Mouse (Mus musculus) bone marrow macrophage, adult 2 months (primary cell): ENCODE results near the gene Gm9887. TPM values are rescaled to one million over a fixed set of nuclear protein-coding genes. Genes with fewer than 3 reads are reported as not detected.
"Not testable (repeated sequence)": the region's sequence is repeated elsewhere in the genome, so short reads cannot be mapped to it uniquely, and the experiment has no call there.

Experiments
- H3K27ac ChIP-seq: 2 replicates; pipeline ENCODE4 v1.5.1; 2012; ENCODE audit warnings: low read depth, low read length; ENCODE audit not compliant: insufficient read depth
- H3K4me1 ChIP-seq: 2 replicates; pipeline ENCODE4 v1.6.1; 2012; ENCODE audit warnings: low read length; ENCODE audit not compliant: control insufficient read depth, insufficient read depth
- H3K4me3 ChIP-seq: 2 replicates; pipeline ENCODE4 v1.5.1; 2012; ENCODE audit warnings: mild to moderate bottlenecking, low read length, moderate library complexity; ENCODE audit not compliant: insufficient read depth
- CTCF ChIP-seq: IDR thresholded peaks from 2 replicates; pipeline ENCODE4 v1.5.1; 2012; ENCODE audit warnings: low read depth, mild to moderate bottlenecking, low read length, moderate library complexity
- POLR2A ChIP-seq: IDR thresholded peaks from 2 replicates; pipeline ENCODE4 v1.6.1; 2012; ENCODE audit warnings: mild to moderate bottlenecking, low read depth, low read length, borderline replicate concordance
- polyA plus RNA-seq: library from polyadenylated mRNA; stranded (reverse); fragments of >200 nt; gene quantifications from 2 replicates; pipeline ENCODE4 v1.2.4, GENCODE M21; 2012; ENCODE audit not compliant: missing spikeins, insufficient read depth, insufficient read length

Gm9887 gene
- polyA plus RNA-seq, 1 experiment: not detected

GRCm38 (mm10) chr12:69388321-69388869 lies 16.1 kb upstream of the Gm9887 start:
- H3K4me1 ChIP-seq: peaks cover 16% of the 10 kb centered on the region
- no peak overlapping the region for H3K27ac ChIP-seq
- TF ChIP-seq CTCF (no peak), POLR2A (no peak)
- H3K4me3 ChIP-seq: no peak overlapping the region

GRCm38 (mm10) chr12:69386281-69386732 lies 14.0 kb upstream of the Gm9887 start:
- H3K4me3 ChIP-seq, H3K27ac ChIP-seq: not testable (repeated sequence)

GRCm38 (mm10) chr12:69385542-69386280 lies 13.5 kb upstream of the Gm9887 start:
- Histone ChIP-seq H3K4me1 (peaks cover 16% of the 10 kb centered on the region), H3K27ac (no peak overlapping the region), H3K4me3 (no peak overlapping the region)
- no peak for TF ChIP-seq CTCF
- TF ChIP-seq POLR2A: no peak

More at GRCm38 (mm10) chr12:69386281-69386732, 14.0 kb upstream of the Gm9887 start:
- peaks cover 16% of the 10 kb centered on the region for H3K4me1 ChIP-seq

- TF ChIP-seq CTCF: no peak
- no peak for TF ChIP-seq POLR2A
- Histone ChIP-seq H3K27ac (no peak overlapping the region), H3K4me3 (no peak overlapping the region), H3K4me1 (peaks cover 16% of the 10 kb centered on the region)
Observed at GRCm38 (mm10) chr12:69384606-69385005, 12.3 kb upstream of the Gm9887 start.

GRCm38 (mm10) chr12:69382880-69383279 lies 10.6 kb upstream of the Gm9887 start:
- Histone ChIP-seq H3K4me1 (peaks cover 22% of the 10 kb centered on the region), H3K27ac (no peak overlapping the region), H3K4me3 (no peak overlapping the region)
- TF ChIP-seq POLR2A (no peak), CTCF (no peak)

GRCm38 (mm10) chr12:69378558-69379454 lies 6.5 kb upstream of the Gm9887 start:
- no peak overlapping the region for H3K4me3 ChIP-seq
- peaks cover 15% of the 10 kb centered on the region for H3K4me1 ChIP-seq
- no peak overlapping the region for H3K27ac ChIP-seq
- TF ChIP-seq CTCF (no peak), POLR2A (no peak)

- H3K27ac ChIP-seq, H3K4me3 ChIP-seq: not testable (repeated sequence)
- peaks cover 15% of the 10 kb centered on the region for H3K4me1 ChIP-seq
Observed at GRCm38 (mm10) chr12:69377636-69378035, 5.4 kb upstream of the Gm9887 start.

GRCm38 (mm10) chr12:69377188-69377587 lies 4.9 kb upstream of the Gm9887 start:
- Histone ChIP-seq H3K27ac (no peak overlapping the region), H3K4me1 (peaks cover 15% of the 10 kb centered on the region), H3K4me3 (no peak overlapping the region)
- TF ChIP-seq CTCF (no peak), POLR2A (no peak)

GRCm38 (mm10) chr12:69376132-69376531 lies 3.9 kb upstream of the Gm9887 start:
- TF ChIP-seq POLR2A (no peak), CTCF (no peak)
- Histone ChIP-seq H3K4me1 (peaks cover 15% of the 10 kb centered on the region), H3K27ac (no peak overlapping the region), H3K4me3 (no peak overlapping the region)
